Mouse (Mus musculus) liver, postnatal 0 days (tissue): ENCODE results near the gene Fyttd1.
"Not testable (repeated sequence)": the region's sequence is repeated elsewhere in the genome, so short reads cannot be mapped to it uniquely, and the experiment has no call there.

Source experiments
- CTCF ChIP-seq: sonication (generic); IDR thresholded peaks from 2 replicates; pipeline ENCODE4 v1.5.1; 2016; ENCODE audit warnings: antibody characterized with exemption, low read depth
- EP300 ChIP-seq: IDR thresholded peaks from 2 replicates; pipeline ENCODE4 v1.6.1; 2016; ENCODE audit warnings: antibody characterized with exemption, low read depth, mild to moderate bottlenecking

GRCm38 (mm10) chr16:32941226-32941625 is 63.9 kb downstream of the Fyttd1 start:
- not testable (repeated sequence) for TF ChIP-seq CTCF, EP300
